Mouse (Mus musculus): ENCODE data around the gene Nab1. TPM values are rescaled to one million over a fixed set of nuclear protein-coding genes. Genes with fewer than 3 reads are reported as not detected.
A peak's percentile ranks its signal among the peaks of the same experiment; 100 is the strongest.
"Not testable (repeated sequence)": the region's sequence is repeated elsewhere in the genome, so short reads cannot be mapped to it uniquely, and the experiment has no call there.

Nab1 gene
- 10 to 100 TPM; 30.7 to 42.1 (median 38.1) TPM for total RNA-seq (2022)

DNA sequence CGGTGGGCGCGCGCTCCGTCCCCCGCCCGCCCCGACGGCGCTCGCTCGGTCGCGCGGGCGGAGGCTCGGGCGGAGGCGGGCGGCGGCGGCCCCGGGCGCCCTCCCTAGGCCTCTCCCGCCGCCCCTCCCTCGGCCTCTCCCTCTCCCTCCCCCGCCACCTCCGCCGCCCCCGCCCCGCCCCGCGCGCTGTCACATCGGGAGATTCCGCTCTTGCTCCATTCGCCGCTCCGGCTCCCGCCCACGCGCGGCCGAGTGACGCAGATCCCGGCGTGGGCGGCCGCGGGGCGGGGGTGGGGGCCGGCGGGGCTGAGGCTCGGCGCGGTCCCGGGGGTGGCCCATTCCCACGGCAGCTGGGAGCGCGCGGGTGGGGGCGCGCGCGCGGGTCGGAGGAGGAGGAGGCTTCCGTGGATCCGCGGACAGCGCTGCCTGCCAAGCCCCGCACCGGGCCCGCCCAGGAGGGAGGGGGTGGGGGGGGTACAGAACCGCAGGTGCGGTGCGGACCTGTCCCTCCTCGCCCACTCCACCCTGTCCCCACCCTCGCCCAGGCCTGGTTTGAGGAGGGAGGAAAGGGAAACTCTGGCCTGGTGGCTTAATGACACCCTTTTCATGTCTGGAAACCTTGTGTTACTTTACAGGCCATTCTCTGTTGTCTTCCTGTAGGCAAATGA is at the start of gene Nab1:
TSS of gene Nab1 (minus strand) at position 366 of the 668 bp plus-strand sequence.
- peak; percentile 41 to 74 for DNase-seq (ENCODE audit: low spot score in 2 of 2)

DNA sequence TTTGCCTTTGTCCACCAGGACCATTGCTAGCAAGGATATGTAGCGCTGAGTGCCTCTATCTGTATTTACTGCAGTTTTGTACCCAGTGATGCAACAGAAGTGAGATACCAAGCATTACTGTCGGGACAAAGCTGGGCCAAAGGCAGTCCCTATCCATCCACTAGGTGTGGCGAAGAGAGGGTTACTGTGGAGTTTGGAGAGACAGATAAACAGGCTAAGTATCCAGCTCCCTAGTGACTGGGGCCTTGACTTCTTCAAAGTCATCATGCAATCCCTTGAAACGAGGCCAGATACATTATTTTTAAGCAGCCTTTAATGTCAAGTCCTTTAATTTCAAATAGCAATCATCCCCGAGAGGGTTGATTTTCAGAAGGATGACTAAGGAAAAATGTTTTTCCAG is 47.0 kb upstream of the Nab1 start:
- no peak for DNase-seq (ENCODE audit: low spot score in 2 of 2)

DNA sequence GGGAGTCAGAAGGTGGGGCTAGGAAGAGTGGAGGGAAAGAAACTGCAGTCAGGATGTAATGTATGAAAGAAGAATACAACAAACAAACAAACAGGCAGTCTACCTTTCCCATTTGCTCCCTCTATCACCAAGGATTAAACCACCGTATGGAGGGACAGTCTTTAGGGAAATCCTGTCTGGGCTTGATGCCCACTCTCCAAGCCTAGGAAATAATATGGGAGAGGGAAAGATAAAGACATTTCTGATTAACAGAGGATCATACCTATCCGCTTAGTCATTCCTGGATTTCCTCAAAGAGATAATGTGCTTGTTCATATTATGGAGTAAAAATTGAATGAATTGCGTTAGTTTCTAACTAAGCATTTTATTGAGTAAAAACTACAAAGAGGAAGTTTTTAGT is 46.3 kb upstream of the Nab1 start:
- DNase-seq (ENCODE audit: low spot score in 2 of 2): no peak

DNA sequence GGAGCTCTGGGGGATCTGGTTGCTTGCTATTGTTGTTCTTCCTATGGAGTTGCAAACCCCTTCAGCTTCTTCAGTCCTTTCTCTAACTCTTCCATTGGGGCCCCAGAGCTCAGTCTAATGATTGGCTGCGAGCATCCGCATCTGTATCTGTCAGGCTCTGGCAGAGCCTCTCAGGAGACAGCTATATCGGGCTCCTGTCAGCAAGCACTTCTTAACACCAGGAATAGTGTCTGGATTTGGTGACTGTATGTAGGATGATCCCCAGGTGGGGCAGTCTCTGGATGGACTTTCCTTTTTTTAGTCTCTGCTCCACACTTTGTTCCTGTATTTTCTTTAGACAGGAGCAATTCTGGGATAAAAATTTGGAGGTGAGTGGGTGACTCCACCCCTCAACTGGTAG is 39.6 kb upstream of the Nab1 start:
- not testable (repeated sequence) for DNase-seq (ENCODE audit: low spot score in 2 of 2)

DNA sequence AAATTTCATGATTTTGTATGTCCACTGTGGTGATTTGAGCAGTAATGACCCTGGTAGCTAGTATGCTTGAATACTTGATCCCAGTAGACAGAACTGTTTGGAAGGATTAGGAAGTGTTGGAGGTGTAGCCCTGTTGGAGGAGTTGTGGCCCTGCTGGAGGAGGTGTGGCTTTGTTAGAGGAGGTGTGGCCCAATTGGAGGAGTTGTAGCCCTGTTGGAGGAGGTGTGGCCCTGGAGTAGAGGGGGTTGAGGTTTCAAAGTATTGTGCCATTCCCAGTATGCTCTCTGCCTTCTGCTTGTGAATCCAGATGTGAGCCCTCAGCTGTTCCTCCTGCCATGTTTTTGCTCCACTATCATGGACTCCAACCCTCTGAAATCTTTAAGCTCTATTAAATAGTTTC is 29.5 kb upstream of the Nab1 start:
- DNase-seq (ENCODE audit: low spot score in 2 of 2): no peak

DNA sequence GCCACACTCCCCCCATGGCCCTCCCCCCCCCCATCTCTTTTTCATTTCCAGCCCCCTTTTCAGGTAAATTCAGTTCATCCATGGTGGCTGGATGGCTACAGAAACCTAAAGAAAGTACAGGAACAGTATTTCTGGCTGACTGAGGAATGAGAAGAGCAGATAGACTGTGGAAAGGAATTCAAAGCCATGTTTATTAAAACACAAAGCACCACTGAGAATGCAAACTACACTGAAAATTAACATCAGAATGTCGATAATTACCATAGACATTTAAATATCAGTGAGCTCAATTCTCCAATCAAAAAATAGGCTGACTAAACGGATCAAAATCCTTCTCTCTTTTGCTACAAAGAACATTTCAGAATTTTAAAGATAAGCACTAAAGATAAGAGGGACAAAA is 27.2 kb upstream of the Nab1 start:
- DNase-seq (ENCODE audit: low spot score in 2 of 2): no peak

DNA sequence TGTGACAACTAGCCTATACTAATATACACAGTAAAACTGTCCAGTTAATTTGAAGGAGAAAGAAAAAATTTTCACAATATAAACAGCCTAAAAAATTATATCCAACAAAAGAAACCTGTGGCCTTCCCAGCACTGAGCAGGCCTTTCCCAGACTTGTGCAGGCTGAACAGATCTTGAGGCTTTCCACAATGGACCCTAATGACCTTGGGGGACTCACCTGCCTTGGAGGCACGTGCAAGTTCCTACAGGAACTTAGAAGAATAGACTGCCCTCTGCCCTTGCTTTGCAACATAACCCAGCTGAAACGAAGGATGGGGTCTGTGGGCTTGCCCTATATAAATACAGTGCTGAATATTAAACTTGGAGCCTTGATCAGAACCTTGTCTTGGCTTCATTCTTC is 26.8 kb upstream of the Nab1 start:
- no peak for DNase-seq (ENCODE audit: low spot score in 2 of 2)

DNA sequence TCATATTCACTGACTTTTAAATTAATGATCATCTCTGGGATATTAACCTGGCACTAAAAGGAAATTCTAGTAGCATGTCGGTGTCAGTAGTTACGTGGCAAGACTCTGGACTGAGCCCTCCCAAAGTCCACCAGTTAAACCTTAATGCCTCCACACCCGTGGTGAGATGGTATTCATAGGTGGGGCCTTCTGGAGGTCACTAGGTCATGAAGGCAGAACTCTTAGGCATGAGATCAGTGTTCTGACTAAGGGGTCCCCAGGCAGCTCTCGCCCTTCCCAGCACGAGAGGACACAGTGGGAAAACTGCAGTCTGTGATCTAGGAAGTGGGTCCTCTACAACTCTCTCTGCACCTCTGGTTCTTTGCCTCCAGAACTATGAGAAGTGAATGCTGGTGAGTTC is 24.2 kb upstream of the Nab1 start:
- DNase-seq (ENCODE audit: low spot score in 2 of 2): no peak

DNA sequence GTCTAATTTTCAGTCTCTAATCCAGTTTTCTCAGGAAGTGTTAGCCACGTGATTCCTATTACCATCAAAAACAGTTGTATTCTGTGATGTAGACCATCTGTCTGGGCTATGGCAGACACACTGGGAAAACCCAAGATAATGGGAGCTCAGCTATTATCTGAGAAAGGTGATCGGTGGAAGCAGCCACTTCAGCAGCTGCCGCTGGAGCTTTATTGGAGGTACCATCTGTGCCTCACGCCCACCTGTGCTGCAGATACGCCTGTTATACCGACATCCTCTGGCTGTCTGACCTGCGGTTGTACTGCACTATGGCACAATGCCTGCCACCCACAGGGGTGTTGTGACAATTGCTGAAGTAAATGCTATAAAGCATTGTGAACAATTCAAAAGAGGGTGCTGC is 23.7 kb upstream of the Nab1 start:
- peak in 1 of 2 experiments; percentile 70 for DNase-seq (ENCODE audit: low spot score in 2 of 2)

DNA sequence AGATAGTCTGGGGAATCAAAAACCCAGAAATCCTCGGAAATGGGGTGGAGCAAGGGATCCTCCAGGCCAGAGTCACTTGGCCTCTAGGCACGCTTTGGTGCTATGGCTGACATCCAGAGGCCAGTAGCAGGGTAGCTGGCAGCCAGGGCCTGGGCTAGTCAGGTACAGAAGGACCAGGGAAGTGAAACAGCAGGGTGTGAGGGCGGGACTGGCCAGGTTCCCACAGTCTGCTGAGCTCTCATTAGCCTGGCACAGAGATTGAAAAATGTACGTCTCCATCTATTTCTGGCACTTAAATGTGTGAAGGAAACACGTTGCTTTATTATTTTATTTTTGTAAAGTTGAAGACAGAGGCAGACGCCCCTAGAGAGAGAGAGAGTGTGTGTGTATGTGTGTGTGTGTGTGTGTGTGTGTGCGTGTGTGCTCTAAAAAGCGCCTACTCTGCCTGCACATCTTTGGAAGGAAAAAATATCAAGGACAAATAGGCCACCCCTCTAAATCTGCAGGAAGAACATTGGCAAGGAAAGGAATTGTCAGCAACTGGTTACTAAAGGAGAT is 21.0 kb upstream of the Nab1 start:
- peak in 1 of 2 experiments; percentile 61 for DNase-seq (ENCODE audit: low spot score in 2 of 2)

DNA sequence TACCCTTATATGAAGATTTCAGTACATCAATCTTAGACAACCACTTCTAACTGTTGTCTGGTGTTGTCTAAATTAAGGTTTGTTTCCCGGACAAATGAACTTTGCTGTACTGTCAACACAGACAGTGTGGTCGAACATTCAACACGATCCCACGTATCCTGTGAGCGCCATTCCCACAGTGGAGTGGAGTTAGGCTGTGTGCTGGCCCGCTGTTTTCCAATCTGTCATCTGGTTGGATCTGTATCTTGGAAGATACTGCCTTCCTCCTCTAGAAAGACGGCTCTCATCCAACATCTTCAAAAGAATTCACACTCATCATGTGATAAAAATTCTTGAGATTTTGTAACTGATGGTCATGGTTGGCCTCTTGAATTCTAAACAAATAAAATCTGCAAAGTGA is 19.7 kb upstream of the Nab1 start:
- no peak for DNase-seq (ENCODE audit: low spot score in 2 of 2)

DNA sequence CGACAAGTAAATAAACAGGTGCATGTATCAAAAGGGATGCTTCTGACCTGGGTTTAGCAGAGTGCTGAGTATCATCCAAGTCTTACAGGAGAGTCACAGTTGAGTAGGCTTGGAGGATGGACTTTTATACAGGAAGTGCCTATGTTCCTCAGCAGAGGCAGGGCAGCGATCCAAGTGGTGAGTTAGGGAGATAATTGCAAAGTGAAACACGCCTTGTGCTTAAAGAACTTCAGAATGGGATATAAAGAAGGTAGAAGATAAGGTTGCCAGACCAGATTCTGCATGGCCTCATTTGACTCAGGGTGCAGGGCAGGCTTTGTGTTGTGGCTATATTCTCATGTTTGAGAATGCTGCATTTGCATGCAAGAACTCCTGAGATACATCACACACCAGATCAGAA is 14.8 kb upstream of the Nab1 start:
- no peak for DNase-seq (ENCODE audit: low spot score in 2 of 2)

DNA sequence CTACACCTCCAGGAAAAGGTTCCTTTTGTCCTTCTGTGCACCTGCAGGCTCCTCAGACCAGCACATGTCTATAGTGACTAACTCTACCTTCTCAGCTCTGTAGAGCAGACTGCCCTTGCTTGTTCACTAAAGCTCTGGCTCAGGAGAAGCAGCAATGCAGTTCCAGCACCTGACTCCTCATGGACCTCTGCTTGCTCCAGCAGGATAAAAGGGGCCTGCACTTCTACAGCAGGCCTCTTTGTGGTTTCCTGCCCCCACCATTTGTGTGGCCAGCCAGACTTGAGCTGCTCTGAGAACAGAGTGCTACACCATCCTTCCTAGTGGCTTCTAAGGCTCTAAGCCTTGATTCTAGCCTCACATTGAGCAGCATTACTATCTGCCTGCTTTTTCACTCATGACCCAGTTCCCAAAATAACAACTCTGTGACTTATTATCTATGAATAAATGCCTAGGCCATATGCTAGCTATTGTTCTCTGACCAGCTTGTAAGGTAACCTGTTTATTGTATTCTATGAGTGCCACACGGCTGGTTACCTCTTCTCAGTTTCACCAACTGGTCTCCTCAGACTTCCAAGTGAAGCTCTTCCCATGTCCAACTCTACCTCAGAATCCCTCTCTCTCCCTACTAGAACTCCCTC is 11.4 kb upstream of the Nab1 start:
- DNase-seq (ENCODE audit: low spot score in 2 of 2): no peak

DNA sequence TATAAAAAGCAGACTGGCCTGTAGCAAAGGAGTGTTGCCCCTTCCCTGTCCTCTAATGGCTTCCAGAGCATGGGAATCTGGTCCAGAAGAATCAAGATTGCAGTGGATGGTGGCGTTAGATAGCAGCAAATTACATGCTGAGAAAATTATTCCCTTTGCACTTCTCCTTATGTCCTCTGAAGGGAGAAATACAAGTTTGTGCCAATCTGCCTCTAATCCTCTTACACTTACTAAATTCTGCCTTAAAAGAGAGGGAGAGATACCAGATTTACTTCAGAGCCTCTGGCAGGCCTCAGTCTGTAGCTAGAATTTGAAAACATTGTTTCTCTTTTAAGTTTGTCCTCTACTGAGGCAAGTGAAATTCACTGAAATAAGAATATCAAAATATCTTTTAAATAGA is 5.7 kb upstream of the Nab1 start:
- no peak for DNase-seq (ENCODE audit: low spot score in 2 of 2)

DNA sequence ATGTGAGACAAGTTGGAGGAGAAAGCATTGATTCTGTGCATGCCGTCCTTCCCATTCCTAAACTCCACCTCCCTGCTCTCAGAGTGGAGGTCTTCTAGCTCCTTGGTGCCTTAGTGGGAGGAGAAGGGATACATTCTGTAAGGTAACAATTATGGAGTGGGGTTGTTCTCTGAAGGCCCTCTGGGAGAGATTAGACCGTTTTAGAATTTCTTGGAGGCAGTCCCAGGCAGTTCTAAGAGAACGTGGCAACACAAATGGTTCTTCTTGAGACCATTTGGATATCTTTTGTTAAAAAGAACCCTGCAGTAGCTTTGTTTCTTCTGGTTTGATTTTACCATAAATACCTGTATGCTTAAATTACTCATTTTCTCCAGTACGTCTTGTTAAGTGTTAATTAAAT is 1.8 kb upstream of the Nab1 start:
- DNase-seq (ENCODE audit: low spot score in 2 of 2): no peak

DNA sequence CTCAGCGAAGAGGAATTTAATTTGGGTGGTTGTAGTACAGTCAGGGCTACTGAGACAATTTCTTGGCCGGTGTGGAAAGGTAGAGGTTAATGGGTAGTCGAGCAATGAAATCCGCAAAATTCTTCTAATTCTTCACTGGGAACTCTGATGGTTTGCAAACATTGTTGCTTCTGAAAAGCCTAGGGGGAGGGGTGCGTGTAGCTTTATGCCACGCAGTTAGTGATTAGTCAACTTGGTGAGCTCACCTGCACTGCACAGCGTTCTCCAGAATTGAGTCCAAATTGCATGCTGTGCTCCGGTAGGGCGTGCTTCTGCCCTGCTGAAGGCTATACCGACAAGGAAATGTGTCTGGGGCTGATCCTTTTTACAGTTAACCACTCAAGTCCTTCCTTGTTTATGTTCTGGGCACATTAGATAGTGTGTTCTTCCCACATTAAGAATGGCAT is 1.2 kb upstream of the Nab1 start:
- no peak for DNase-seq (ENCODE audit: low spot score in 2 of 2)

DNA sequence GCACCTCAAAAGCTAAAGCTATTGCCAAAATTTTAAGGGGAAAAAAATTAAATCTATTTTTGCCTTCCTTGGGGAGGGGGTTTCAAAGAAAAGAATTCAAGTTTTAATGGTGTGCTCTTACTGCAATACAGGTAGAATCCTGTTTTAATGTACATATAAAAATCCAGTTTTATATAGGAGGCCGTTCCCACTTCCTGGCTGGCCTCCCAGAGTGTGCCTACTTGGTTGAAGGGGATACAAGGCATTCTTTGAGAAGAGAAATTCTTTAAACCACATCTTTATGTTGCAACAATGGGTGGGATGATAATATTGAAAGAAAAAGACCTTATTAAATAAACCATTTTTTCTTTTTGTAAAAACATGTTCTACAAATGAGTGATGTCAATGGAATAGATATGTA is 611 bp upstream of the Nab1 start:
- DNase-seq (ENCODE audit: low spot score in 2 of 2): no peak

DNA sequence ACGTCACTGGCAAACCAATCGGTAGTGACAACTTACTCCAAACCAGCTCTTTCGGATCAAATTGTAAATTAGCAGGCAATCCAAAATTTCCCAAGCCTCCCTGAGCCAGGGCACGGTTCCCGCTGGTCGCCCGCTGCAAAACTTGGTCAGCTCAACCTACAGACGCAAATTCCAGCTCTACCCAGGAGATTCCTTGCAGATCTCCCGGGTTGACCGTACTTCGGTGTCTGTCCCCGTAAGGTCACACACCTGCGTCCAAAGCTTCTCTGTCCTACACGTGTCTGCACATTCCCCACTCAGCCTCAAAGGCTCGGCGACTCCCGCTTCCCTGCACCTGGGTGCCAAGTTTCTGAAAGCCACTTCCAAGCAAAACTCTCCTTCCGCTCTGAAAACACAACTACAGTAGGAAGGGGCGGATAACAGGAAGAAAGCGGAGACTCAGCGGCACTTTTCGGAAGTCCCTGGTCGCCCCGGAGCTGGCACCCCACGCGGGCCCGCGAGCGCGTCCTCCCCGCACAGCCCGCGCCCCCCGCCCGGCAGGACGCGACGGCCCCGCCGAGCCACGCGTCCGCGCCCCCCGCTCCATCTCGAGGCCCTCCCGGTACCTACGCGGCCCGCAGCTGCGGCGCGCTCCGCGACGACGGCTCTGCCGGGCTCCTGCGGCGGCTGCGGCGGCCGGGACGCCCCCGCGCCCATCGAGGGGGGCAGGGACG is 722 bp downstream of the Nab1 start:
- DNase-seq (ENCODE audit: low spot score in 2 of 2): peak; percentile 39 to 57

DNA sequence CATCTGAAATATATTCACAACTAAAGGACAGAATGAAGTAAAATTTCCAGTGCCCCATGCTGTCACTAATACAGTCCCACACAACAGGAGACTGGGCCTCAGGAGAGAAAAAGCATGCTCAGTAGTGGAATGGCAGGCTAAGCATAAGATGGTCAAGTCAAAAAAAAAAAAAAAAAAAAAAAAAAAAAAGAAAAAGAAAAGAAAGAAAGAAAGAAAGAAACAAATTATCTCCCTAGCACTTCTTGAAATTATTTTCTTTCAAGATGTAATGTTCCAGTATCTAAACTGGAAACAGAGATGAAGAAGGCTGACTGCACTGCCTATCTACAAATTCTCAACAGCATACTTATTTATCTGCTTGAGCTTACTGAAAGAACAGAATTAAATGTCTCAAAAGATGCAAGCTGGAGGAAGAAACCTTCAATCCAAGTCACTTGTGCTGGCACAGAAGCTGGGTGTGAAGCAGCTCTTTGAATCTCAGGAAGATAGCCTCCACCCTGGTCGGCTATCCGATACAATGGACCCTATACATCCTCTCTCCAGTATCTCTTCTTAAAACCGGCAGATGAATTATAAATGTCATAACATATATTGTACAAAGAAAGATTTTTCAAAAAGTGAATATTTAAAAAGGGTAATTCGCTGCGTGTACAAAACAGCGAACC is 1.6 kb downstream of the Nab1 start:
- DNase-seq (ENCODE audit: low spot score in 2 of 2): no peak

DNA sequence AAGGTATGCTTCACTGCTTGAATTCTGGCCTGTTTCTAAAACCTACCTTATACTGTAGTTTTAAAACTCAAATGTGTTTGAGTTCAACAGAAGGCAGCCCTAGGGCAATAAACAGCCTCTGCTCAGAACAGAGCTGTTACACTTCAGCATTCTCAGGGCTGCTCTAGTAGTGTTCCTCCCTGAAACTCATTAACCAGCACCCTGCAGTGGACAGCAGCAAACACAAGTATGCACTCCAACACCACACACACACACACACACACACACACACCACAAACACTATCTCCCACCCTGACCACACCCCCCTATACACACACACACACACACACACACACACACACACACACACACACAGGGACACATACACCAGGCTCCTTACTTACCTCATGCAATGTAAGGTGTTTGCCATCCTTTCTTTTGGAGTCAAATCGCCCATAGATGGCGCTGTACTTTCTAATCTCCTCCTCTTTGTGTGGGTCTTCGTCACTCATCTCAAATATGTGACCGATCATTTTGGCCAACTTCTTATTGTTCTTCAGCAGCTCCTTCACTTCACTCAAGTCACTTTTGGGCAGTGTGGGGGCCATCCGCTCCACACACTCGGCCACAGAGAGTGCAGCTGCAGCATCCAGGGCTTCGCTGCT is 10.8 kb downstream of the Nab1 start:
- DNase-seq (ENCODE audit: low spot score in 2 of 2): no peak

DNA sequence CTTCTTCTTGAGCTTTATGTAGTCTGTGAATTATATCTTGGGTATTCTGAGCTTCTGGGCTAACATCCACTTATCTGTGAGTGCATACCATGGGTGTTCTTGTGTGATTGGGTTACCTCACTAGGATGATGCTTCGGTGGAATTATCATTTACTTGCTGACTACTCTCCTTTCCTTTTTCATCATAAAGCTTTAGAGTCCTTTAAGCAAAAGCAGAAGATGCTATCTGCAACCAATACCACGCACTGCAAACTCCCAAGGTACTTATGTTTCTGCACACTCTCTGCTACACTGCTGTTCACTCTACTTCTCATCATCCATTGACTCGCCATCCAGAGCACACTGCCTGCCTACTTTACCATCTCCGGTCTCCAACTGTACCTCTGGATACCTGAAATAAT is 15.5 kb downstream of the Nab1 start:
- no peak for DNase-seq (ENCODE audit: low spot score in 2 of 2)
